Mouse (Mus musculus) bone marrow macrophage, adult 2 months (primary cell): ENCODE data around the gene Klrb1b. TPM values are rescaled to one million over a fixed set of nuclear protein-coding genes. Genes with fewer than 3 reads are reported as not detected.
"Not testable (repeated sequence)": the region's sequence is repeated elsewhere in the genome, so short reads cannot be mapped to it uniquely, and the experiment has no call there.

ENCODE experiments used
- H3K27ac ChIP-seq: 2 replicates; pipeline ENCODE4 v1.5.1; 2012; ENCODE audit warnings: low read depth, low read length; ENCODE audit not compliant: insufficient read depth
- H3K4me1 ChIP-seq: 2 replicates; pipeline ENCODE4 v1.6.1; 2012; ENCODE audit warnings: low read length; ENCODE audit not compliant: control insufficient read depth, insufficient read depth
- H3K4me3 ChIP-seq: 2 replicates; pipeline ENCODE4 v1.5.1; 2012; ENCODE audit warnings: mild to moderate bottlenecking, low read length, moderate library complexity; ENCODE audit not compliant: insufficient read depth
- CTCF ChIP-seq: IDR thresholded peaks from 2 replicates; pipeline ENCODE4 v1.5.1; 2012; ENCODE audit warnings: low read depth, mild to moderate bottlenecking, low read length, moderate library complexity
- POLR2A ChIP-seq: IDR thresholded peaks from 2 replicates; pipeline ENCODE4 v1.6.1; 2012; ENCODE audit warnings: mild to moderate bottlenecking, low read depth, low read length, borderline replicate concordance
- polyA plus RNA-seq: library from polyadenylated mRNA; stranded (reverse); fragments of >200 nt; gene quantifications from 2 replicates; pipeline ENCODE4 v1.2.4, GENCODE M21; 2012; ENCODE audit not compliant: missing spikeins, insufficient read depth, insufficient read length

Gene Klrb1b
- polyA plus RNA-seq, 1 experiment, result not detected

DNA sequence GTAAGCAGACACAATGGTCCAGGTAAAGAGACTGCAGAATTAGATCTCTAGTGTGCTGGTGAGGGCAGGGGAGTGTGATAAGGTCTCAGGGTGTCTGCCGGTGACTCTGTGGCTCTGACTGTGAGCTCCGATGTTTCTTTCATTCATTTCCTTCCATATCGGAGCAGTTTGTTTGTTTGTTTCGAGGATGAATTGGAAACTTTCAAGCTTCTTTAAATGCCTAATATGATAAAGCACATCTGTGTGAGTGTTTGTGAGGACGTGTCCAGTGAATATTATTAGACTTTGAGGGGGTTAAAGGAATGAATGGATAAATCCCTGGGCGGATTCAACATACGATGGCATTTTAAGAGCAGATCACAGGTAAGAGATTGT is 26.2 kb downstream of the Klrb1b start:
- H3K4me3 ChIP-seq, result peak overlapping the region; percentile 72
- no peak overlapping the region for H3K27ac ChIP-seq
- TF ChIP-seq POLR2A (no peak), CTCF (peak; percentile 4; the same call in 1 of the 2 replicates)
- H3K4me1 ChIP-seq, result peaks cover 16% of the 10 kb centered on the region

DNA sequence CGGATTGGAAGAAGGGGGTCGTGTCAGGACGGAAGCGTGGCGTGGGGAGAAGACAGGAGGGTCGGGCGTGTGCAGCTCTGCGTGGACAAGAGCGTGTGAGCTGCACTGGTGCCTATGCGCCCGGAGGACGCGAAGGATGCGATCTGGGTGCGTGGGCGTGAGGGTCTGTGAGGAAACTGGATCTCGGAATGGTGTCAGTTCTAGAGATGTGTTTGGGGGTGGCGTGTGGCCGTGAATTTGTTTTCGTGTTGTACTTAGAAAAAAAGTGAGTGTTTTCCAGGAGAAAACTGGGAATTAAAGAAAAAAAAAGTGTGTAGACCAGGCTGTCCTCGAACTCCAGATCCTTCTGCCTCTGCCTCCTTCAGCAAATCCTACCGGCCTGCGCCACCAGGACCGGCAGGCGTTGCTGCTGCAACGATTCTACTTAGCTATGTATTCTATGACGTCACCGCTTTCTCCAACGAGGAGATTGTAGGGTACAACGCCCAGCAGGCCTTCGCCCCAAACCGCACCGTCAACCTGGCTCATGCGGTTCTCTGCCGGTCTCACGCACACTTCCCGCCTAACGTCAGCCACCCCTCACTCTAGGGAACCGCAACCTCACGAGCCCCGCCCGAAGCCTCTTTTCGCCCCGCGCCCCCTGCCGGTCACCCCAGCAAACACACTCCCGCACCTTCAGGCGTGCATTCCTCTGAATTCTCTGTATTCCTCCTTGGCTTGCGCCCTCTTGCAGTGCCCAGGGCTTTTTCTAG is 26.8 kb downstream of the Klrb1b start:
- peaks cover 16% of the 10 kb centered on the region for H3K4me1 ChIP-seq
- peak; percentile 75 for TF ChIP-seq CTCF
- peak overlapping the region; percentile 72 for H3K4me3 ChIP-seq
- peak overlapping the region; percentile 59 for H3K27ac ChIP-seq

GRCm38 (mm10) chr6:128798772-128799143 is 27.4 kb downstream of the Klrb1b start:
- Histone ChIP-seq H3K4me1 (peaks cover 16% of the 10 kb centered on the region), H3K27ac (peak overlapping the region; percentile 59)

GRCm38 (mm10) chr6:128797936-128798771 is 28.0 kb downstream of the Klrb1b start:
- no peak for TF ChIP-seq POLR2A
- no peak for TF ChIP-seq CTCF
- Histone ChIP-seq H3K27ac (no peak overlapping the region), H3K4me1 (peaks cover 16% of the 10 kb centered on the region), H3K4me3 (peak overlapping the region; percentile 52)

More at GRCm38 (mm10) chr6:128798772-128799143, 27.4 kb downstream of the Klrb1b start:
- peak overlapping the region; percentile 72 for H3K4me3 ChIP-seq

DNA sequence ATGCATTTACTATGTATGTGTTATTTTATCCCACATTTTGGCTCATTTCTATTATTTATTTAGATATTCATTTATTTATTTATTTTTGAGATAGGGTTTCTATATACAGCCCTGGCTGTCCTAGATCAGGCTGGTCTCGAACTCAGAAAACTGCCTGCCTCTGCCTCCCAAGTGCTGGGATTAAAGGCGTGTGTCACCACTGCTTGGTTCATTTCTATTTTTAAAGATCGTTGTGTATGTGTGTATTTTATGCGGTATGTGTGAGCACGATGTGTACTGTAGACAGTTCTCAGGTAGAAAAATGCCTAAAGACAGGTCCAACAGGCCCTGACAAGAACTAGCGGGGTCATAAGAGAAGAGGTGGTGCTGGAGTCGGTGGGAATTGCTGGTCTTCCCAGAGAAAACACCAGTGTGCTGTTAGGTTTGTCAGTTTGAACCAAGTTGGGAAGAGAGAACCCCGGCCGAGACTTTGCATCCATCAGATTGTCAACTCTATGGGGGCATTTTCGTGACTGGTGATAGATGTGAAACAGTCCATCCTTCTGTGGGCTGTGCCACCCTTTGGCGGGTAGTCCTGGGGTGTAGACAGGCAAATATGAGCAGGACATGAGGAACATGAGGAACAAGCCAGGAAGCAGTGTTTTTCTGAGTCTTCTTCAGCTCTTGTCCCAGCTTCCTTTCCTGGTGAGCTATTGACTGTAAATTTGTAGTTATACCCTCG is 28.8 kb downstream of the Klrb1b start:
- TF ChIP-seq POLR2A (no peak), CTCF (no peak)
- Histone ChIP-seq H3K4me3 (no peak overlapping the region), H3K27ac (no peak overlapping the region), H3K4me1 (peaks cover 14% of the 10 kb centered on the region)

DNA sequence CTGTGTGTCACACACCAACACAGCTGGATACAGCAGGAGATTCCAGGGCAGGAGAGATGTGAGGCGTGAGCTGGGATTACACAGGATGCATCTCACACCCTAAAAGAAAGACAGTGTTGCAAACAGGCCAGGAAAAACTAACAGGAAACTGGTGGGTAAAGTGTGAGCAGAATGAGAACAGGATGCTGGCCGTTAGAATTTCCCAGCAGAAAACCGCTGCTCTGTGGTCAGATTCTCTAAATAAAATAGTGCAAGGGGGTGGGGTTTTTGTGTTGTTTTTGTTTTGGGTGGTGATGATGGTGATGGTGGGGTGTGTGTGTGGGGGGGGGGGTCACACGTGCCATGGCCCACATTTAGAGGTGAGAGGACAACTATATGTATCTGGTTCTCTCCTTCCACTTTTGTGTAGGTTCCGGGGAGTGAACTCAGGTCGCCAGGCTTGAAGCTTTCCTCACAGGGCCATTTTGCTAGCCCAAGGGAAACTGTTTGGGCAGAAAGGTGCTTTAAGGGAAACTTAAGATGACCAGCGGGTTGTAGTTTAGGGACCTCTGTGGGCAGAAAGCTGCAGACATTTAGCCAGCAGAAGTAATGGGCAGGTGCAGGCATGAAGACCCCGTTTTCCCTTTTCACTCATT is 29.7 kb downstream of the Klrb1b start:
- Histone ChIP-seq H3K27ac (no peak overlapping the region), H3K4me3 (no peak overlapping the region), H3K4me1 (peaks cover 14% of the 10 kb centered on the region)
- no peak for TF ChIP-seq POLR2A
- no peak for TF ChIP-seq CTCF

DNA sequence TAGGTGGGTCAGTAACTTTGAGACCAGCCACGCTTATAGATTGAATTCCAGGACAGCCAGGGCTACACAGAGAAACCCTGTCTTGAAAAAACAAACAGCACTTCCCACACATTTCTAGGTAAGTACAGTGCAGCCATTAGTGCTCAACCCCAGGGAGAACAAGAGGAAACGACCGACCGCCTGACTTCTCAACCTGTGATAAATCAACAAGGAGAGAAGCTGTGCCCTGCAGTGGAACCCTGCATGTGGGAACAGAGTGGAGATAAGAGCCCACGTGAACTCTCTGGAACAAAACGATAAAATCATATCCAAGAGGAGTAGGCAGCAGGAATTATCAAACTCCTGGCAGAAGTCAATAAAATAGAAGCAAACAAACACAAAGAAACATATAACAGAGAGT is 32.4 kb downstream of the Klrb1b start:
- no peak overlapping the region for H3K4me3 ChIP-seq
- H3K27ac ChIP-seq, result no peak overlapping the region
- TF ChIP-seq CTCF, result no peak
- TF ChIP-seq POLR2A, result no peak
- peaks cover 18% of the 10 kb centered on the region for H3K4me1 ChIP-seq

- peaks cover 28% of the 10 kb centered on the region for H3K4me1 ChIP-seq
- not testable (repeated sequence) for H3K27ac ChIP-seq, H3K4me3 ChIP-seq
These were observed 35.6 kb downstream of the Klrb1b start for GRCm38 (mm10) chr6:128790491-128790994.

DNA sequence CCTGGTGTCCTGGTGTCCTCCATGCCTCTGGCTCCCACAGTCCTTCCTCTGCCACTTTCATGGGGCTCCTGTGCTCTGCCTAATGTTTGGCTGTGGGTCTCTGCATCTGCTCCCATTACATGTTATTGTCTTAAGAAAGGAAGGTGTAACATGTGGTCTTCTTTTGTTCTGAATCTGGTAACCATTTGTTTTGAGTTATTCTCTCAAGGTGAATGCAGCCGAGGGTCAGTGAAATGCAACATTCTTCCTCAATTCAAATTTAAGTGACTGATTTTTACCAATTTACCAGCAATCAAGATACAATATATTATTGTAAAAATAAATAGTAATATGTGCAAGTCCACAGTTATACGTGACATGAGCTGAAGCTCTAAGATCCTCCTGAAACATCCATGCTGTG is 37.0 kb downstream of the Klrb1b start, which contains the start of gene Klrb1c:
TSS of gene Klrb1c (minus strand) at position 101 of the 400 bp plus-strand sequence.
- Histone ChIP-seq H3K4me1 (peaks cover 28% of the 10 kb centered on the region), H3K27ac (peak within 1 kb of the TSS; percentile 45), H3K4me3 (no peak within 1 kb of the TSS)
- TF ChIP-seq POLR2A (no peak), CTCF (no peak)

DNA sequence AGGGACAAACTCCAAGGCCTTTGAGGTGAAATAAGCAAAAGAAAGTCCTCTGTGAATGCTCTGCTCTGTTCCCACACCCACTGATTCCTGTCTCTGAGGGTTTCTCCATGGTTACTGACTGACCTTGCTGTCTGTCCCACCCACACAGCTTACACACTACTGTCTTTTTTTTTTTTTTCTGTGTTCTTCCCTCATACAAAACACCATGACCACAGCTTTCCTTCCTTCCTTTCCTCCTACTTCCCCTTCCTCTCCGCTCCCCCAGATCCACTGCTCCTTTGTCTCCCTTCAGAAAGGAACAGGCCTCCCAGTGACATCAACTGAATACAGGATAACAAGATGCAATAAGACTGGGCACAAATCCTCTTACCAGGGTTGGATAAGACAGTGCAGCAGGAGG is 37.6 kb downstream of the Klrb1b start:
- Histone ChIP-seq H3K4me3 (no peak overlapping the region), H3K4me1 (peaks cover 28% of the 10 kb centered on the region), H3K27ac (peak overlapping the region; percentile 45)
- TF ChIP-seq CTCF, result no peak
- no peak for TF ChIP-seq POLR2A

DNA sequence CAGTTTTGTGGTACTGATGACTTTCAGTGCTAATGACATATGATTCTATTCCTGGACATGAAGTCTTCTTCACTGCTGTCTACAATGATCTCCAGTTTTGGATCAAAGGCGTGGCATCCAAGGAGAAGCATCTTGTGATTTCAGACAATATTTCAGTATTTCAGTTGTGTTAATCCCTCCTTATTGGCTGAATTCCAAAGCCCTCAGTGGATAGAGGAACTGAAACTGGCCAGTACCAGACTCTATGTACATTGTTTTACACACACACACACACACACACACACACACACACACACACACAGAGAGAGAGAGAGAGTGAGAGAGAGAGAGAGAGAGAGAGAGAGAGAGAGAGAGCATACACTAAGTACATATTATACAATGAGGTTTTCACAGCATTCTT is 39.7 kb downstream of the Klrb1b start:
- H3K27ac ChIP-seq, H3K4me3 ChIP-seq: not testable (repeated sequence)
- peaks cover 28% of the 10 kb centered on the region for H3K4me1 ChIP-seq
